Mouse (Mus musculus): ENCODE data around the gene N4bp3. TPM values are rescaled to one million over a fixed set of nuclear protein-coding genes. Genes with fewer than 3 reads are reported as not detected.
"Not testable (repeated sequence)": the region's sequence is repeated elsewhere in the genome, so short reads cannot be mapped to it uniquely, and the experiment has no call there.

N4bp3 gene
- polyA plus RNA-seq, 1 experiment from 2014 or later, result 32.4 TPM

DNA sequence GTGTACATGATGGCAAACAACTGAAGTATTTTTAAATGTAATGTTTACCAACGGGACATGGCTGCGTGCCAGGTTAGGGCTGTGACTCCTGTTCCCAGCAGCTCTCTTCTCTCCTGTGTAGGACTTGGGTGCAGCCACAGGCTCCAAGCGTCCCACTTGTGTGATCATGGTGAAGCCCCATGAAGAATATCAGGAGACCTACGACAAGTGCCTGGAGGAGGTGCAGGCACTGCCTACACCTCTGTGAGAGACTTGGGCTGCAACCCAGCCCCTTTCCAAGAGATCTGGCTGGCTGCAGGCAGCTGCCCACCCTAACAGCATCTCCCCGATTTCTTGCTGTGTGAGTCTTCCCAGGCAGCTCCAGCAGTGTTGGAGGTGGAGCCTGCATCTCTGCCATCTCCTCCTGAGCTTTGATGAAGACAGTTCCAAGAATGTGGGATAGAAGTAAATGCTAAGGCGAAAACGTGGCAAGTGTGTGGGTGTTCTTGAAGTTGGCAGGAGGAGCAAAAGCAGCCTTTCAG, 27.6 kb downstream of the N4bp3 start:
- WGBS, result 81% methylated on average over 7 of the region's 7 CpGs
- Histone ChIP-seq H3K27me3 (no peaks in the 10 kb centered on the region), H3K9ac (no peak overlapping the region), H3K27ac (no peak overlapping the region), H3K4me1 (peaks cover 18% of the 10 kb centered on the region), H3K36me3 (peaks cover 65% of the 10 kb centered on the region), H3K4me3 (no peak overlapping the region), H3K9me3 (no peaks in the 10 kb centered on the region), H3K4me2 (replicated peaks) (no peak overlapping the region)
- no peak for ATAC-seq (ENCODE audit: low FRiP score, low read depth)

DNA sequence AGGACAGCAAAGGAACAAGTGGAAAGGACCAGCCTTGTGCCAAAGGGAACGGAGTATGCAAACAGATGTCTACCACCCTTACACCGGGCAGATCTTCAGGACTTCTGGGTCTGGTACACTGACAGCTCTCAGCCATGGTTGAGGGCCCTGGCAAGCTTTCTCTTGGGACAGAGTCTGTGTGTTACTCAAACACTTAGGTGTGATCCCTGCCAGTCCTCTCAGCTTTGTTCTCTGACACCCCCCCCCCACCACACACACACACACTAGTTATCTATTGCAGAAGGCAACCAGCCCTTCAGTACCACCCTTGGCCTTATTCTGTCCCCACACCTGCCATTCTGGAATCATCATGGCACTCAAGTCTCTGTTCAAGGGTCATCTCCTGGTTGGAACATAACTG, 28.9 kb downstream of the N4bp3 start:
- no peaks in the 10 kb centered on the region for H3K27me3 ChIP-seq
- no peak overlapping the region for H3K4me3 ChIP-seq
- no peak overlapping the region; the same call in 1 of the 2 replicates for H3K4me2 ChIP-seq (replicated peaks)
- no peaks in the 10 kb centered on the region for H3K9me3 ChIP-seq
- H3K36me3 ChIP-seq, result peaks cover 52% of the 10 kb centered on the region
- no peak overlapping the region for H3K27ac ChIP-seq
- WGBS, result 100% methylated on average over 2 of the region's 2 CpGs
- no peak for ATAC-seq (ENCODE audit: low FRiP score, low read depth)
- H3K9ac ChIP-seq, result no peak overlapping the region
- H3K4me1 ChIP-seq, result peaks cover 18% of the 10 kb centered on the region

DNA sequence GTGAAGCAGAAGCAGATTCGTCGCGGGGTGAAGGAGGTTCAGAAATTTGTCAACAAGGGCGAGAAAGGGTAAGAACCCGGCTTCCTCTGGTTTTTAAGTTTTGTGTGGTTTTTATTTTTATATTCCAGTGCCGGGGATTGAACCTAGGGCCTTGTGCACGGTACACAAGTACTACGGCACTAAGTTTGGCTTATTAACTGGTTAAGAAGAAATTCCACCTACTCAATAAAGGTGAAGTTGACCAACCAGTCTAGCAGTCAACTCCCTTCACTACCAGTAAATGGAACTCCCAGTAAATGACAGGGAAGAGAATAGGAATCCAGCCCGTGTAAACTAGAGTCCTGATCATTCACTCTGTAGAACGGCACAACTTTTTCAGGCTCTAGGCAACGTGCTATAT, 30.6 kb downstream of the N4bp3 start:
- 2% methylated on average over 11 of the region's 11 CpGs for WGBS
- Histone ChIP-seq H3K27ac (no peak overlapping the region), H3K36me3 (peaks cover 37% of the 10 kb centered on the region), H3K4me1 (peaks cover 27% of the 10 kb centered on the region), H3K4me2 (replicated peaks) (peak overlapping the region; percentile 88), H3K27me3 (no peaks in the 10 kb centered on the region), H3K9me3 (no peaks in the 10 kb centered on the region), H3K4me3 (peak overlapping the region; percentile 85), H3K9ac (peak overlapping the region; percentile 83)
- no peak for ATAC-seq (ENCODE audit: low FRiP score, low read depth)

DNA sequence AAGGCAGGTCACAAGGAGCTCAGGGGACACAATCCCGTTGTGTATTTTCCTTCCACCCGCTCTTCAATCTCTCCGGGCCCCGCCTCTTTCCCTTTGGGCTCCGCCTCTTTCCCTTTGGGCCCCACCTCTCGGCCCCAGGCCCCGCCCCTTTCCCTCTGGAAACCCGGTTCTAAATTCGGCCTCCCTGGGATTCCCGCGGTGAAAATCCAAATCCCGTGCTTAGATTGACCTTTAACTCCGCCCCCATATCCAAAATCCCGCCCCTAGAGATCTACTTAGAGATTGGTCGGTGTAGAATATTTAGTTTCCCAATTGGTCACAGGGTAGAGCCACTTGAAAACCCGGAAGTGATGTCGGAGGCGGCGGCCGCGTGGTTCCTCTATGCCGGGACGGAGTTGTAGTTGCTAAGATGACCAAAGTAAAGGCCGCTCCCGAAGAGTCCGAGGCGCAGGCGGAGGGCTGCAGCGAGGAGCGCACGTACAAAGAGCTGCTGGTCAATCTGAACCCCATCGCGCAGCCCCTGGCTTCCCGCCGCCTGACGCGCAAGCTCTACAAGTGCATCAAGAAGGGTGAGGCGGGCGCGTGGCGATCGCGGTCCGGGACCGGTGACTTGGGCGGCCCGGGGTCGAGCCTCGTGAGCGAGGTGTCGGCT, 31.1 kb downstream of the N4bp3 start, which contains the start of gene Nhp2:
Gene Nhp2, plus strand, starts transcription at position 327 of the 652 bp plus-strand sequence.
- Histone ChIP-seq H3K4me2 (replicated peaks) (peak within 1 kb of the TSS; percentile 88), H3K27me3 (no peaks in the 10 kb centered on the region), H3K9me3 (no peaks in the 10 kb centered on the region), H3K27ac (no peak within 1 kb of the TSS), H3K36me3 (peaks cover 32% of the 10 kb centered on the region), H3K4me3 (peak within 1 kb of the TSS; percentile 85), H3K4me1 (peaks cover 31% of the 10 kb centered on the region), H3K9ac (peak within 1 kb of the TSS; percentile 83)
- ATAC-seq (ENCODE audit: low FRiP score, low read depth), result peak; percentile 92
- WGBS, result under 1% methylated on average over 51 of the region's 51 CpGs

DNA sequence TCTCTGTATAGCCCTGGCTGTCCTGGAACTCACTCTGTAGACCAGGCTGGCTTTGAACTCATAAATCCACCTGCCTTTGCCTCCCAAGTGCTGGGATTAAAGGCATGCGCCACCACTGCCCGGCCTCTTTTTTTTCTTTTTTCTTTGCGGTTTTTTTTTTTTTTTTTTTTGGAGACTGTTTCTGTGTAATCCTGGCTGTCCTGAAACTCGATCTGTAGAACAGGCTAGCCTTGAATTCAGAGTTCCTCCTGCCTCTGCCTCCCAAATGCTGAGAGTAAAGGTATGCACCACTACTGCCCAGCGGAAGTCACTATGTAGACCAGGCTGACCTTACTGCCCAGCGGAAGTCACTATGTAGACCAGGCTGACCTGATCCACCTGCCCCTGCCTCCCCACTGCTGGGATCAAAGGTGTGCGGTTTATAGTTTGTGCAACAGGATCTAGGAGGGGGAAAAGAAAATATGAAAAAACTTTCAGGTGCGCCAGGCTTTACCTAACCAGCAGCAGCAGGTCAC, 31.7 kb downstream of the N4bp3 start:
- Histone ChIP-seq H3K27ac (no peak overlapping the region), H3K36me3 (peaks cover 26% of the 10 kb centered on the region), H3K4me1 (peaks cover 31% of the 10 kb centered on the region), H3K4me2 (replicated peaks) (peak overlapping the region; percentile 88), H3K9me3 (no peaks in the 10 kb centered on the region), H3K27me3 (no peaks in the 10 kb centered on the region), H3K4me3 (peak overlapping the region; percentile 85), H3K9ac (no peak overlapping the region)
- ATAC-seq (ENCODE audit: low FRiP score, low read depth), result peak; percentile 44; the same call in 1 of the 2 replicates
- whole genome bisulfite sequencing, result 45% methylated on average over 8 of the region's 8 CpGs

DNA sequence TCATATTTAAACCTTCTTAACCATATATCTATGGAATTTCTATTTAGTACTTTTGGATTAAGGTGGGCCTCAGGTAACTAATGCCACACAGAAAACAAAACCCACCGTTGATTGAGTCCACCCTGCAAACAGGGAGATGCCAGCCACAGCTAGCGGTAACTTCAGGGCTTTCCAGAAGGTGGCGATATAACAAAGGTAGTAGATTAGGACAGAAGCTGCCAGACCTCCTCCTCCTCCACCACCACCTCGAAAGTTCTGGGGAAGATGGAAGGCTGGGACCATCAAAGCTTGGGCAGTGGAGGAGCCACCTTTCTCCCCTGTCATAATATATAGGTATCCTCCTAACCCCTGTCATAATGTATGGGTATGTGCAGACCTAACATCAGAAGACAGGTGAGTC, 32.9 kb downstream of the N4bp3 start:
- no peak overlapping the region for H3K9ac ChIP-seq
- 6% methylated on average over 4 of the region's 4 CpGs for WGBS
- H3K36me3 ChIP-seq, result peaks cover 13% of the 10 kb centered on the region
- no peak overlapping the region for H3K27ac ChIP-seq
- no peaks in the 10 kb centered on the region for H3K27me3 ChIP-seq
- ATAC-seq (ENCODE audit: low FRiP score, low read depth), result no peak
- H3K4me3 ChIP-seq, result no peak overlapping the region
- H3K4me1 ChIP-seq, result peaks cover 31% of the 10 kb centered on the region
- no peaks in the 10 kb centered on the region for H3K9me3 ChIP-seq
- H3K4me2 ChIP-seq (replicated peaks), result no peak overlapping the region

DNA sequence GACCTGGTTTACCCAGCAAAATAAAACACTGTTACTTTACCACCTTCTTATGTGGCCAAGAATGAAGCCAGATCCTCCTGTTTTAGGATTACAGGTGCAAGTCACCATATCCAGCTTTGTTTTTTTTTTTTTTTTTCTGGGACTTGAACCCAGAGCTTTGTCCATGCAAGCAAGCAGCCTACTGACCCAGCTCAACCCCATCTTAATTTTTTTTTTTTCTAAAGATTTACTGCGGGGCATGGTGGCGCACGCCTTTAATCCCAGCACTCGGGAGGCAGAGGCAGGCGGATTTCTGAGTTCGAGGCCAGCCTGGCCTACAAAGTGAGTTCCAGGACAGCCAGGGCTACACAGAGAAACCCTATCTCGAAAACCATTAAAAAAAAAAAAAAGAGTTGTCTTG, 34.5 kb downstream of the N4bp3 start:
- H3K27me3 ChIP-seq; H3K9ac ChIP-seq; H3K9me3 ChIP-seq; H3K36me3 ChIP-seq; ATAC-seq (ENCODE audit: low FRiP score, low read depth): not testable (repeated sequence)
- H3K4me3 ChIP-seq, result peak overlapping the region; percentile 46
- 0 out of 2 replicates have a peak overlapping the region, but pooled peaks have one; percentile 83 for H3K27ac ChIP-seq
- H3K4me2 ChIP-seq (replicated peaks), result peak overlapping the region; percentile 76
- WGBS, result 88% methylated on average over 7 of the region's 7 CpGs
- H3K4me1 ChIP-seq, result peaks cover 26% of the 10 kb centered on the region

DNA sequence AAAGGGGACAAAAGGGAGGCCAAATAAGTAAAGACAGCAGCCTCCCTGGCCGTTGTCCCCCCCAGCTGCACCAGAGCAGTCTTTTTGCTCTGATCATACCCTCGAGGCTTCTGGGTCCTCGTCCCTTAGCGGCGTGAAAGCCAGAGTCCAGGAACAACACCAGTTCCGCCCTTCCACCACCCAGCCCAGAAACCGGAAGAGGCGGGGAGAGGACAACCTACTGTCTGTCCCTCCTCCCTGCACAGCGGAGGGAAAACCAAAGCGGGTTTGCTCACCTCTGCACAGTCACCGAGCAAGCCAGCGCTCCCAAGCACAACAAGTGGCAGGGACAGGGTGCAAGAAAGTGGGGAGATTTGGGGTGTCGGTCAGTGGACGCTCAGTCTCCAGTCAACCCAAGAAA, 35.0 kb downstream of the N4bp3 start:
- peaks cover 20% of the 10 kb centered on the region for H3K4me1 ChIP-seq
- H3K9ac ChIP-seq, result peak overlapping the region; percentile 76
- H3K27ac ChIP-seq, result peak overlapping the region; percentile 83
- peak; percentile 57 for ATAC-seq (ENCODE audit: low FRiP score, low read depth)
- no peaks in the 10 kb centered on the region for H3K9me3 ChIP-seq
- H3K36me3 ChIP-seq, result no peaks in the 10 kb centered on the region
- peak overlapping the region; percentile 76 for H3K4me2 ChIP-seq (replicated peaks)
- H3K27me3 ChIP-seq, result no peaks in the 10 kb centered on the region
- H3K4me3 ChIP-seq, result peak overlapping the region; percentile 46
- 5% methylated on average over 14 of the region's 14 CpGs for WGBS

DNA sequence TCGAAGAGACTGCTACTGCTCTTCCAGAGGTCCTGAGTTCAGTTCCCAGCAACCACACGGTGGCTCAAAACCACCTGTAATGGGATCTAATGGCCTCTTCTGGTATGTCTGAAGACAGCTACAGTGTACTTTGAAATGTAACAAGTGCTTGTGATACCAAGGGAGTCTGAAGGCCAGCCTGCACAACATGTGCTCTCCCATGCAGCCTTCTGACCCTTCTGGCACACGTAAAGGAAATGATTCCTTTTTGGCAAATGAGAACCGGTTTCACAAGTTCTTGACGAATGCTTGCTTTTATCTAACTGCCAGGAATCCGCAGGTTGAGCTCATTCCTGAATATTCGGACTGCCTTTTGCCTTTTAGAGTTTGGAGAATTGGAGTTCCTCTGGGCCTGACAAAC, 35.5 kb downstream of the N4bp3 start:
- Histone ChIP-seq H3K27ac (peak overlapping the region; percentile 83; the same call in 1 of the 2 replicates), H3K36me3 (no peaks in the 10 kb centered on the region)
- WGBS, result 34% methylated on average over 7 of the region's 7 CpGs

DNA sequence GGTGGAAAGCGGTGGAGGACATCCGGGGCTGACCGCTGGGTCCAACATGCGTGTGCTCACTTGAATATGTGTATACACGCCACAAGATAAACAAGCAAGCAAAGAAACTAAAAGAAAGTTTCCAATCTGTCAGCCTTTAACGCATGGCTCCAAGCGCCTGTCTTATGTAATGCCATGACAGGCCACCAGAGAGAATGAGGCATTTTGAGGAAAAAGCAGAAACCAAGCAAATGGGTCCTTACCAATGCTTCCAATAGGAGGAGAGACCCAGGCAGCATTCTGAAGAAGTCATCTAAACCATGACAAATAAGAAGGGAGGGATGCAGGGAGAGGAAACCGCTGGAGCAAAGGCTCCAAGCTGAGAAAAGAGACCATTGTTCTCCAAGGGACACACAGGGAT, 36.4 kb downstream of the N4bp3 start:
- no peak overlapping the region for H3K4me2 ChIP-seq (replicated peaks)
- H3K36me3 ChIP-seq, result no peaks in the 10 kb centered on the region
- H3K4me3 ChIP-seq, result no peak overlapping the region
- H3K27ac ChIP-seq, result no peak overlapping the region
- peaks cover 14% of the 10 kb centered on the region for H3K4me1 ChIP-seq
- H3K27me3 ChIP-seq, result no peaks in the 10 kb centered on the region
- no peaks in the 10 kb centered on the region for H3K9me3 ChIP-seq
- WGBS, result 83% methylated on average over 8 of the region's 8 CpGs
- H3K9ac ChIP-seq, result 0 out of 2 replicates have a peak overlapping the region, but pooled peaks have one; percentile 1
- ATAC-seq (ENCODE audit: low FRiP score, low read depth), result no peak

More for the DNA sequence above, 35.5 kb downstream of the N4bp3 start:
- Histone ChIP-seq H3K9me3 (no peaks in the 10 kb centered on the region), H3K27me3 (no peaks in the 10 kb centered on the region), H3K9ac (peak overlapping the region; percentile 76), H3K4me2 (replicated peaks) (peak overlapping the region; percentile 76), H3K4me3 (peak overlapping the region; percentile 46), H3K4me1 (peaks cover 16% of the 10 kb centered on the region)
- ATAC-seq (ENCODE audit: low FRiP score, low read depth), result no peak

DNA sequence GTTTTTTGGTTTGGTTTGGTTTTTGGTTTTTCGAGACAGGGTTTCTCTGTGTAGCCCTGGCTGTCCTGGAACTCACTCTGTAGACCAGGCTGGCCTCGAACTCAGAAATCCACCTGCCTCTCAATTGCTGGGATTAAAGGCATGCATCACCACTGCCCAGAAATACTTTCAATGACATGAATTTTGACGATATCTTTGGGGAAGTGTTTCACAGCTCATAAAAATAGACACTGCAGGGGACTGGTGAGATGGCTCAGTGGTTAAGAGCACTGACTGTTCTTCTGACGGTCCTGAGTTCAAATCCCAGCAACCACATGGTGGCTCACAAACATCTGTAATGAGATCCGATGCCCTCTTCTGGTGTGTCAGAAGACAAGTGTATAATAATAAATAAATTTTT, 40.7 kb downstream of the N4bp3 start:
- not testable (repeated sequence) for ATAC-seq (ENCODE audit: low FRiP score, low read depth); H3K4me3 ChIP-seq; H3K27me3 ChIP-seq; H3K36me3 ChIP-seq; H3K27ac ChIP-seq; H3K9ac ChIP-seq; H3K9me3 ChIP-seq; H3K4me2 ChIP-seq (replicated peaks)
- peaks cover 13% of the 10 kb centered on the region for H3K4me1 ChIP-seq
- WGBS, result 85% methylated on average over 5 of the region's 5 CpGs

DNA sequence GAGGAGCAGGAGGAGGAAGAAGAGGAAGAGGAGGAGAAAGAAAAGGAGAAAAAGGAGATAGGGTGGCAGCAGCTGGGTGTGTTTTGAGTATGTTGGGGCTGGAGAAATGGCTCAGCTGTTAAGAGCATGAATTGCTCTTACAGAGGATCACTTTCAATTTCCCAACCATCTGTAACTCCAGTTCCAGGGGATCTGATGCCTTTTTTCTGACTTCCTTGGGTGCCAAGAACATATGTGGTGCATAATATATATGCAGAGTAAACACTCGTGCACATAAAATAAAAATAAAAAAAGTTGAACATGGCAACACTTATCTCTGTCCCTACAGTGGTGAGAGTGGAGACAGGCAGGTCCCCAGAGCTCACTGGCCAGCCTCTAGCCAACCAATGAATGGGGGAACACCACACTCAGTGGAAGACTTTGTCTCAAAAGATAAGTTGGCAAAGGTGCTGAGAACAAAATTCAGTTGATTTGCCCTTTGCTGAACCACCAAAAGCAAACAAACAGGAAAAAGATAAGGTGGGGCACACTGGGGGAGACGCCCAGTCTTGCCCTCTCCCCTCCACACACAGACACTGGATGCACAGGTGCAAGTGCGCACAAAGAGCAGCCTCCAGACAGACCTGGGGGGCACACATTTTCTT, 41.3 kb downstream of the N4bp3 start:
- Histone ChIP-seq H3K27ac (no peak overlapping the region), H3K4me3 (no peak overlapping the region), H3K4me1 (peaks cover 17% of the 10 kb centered on the region), H3K9me3 (no peaks in the 10 kb centered on the region), H3K4me2 (replicated peaks) (no peak overlapping the region), H3K9ac (no peak overlapping the region), H3K36me3 (peaks cover 14% of the 10 kb centered on the region), H3K27me3 (no peaks in the 10 kb centered on the region)
- WGBS, result 86% methylated on average over 3 of the region's 3 CpGs
- ATAC-seq (ENCODE audit: low FRiP score, low read depth), result no peak

All from limb, embryonic 13.5 days (tissue).